Mouse (Mus musculus) urinary bladder, adult 18-20 months (tissue): Measurements from ENCODE around the gene Srpk3.
A peak's percentile ranks its signal among the peaks of the same experiment; 100 is the strongest.
"Not testable (repeated sequence)": the region's sequence is repeated elsewhere in the genome, so short reads cannot be mapped to it uniquely, and the experiment has no call there.

Experiments used
- DNase-seq, 2 experiments: peaks; one replicate each; pipeline ENCODE4 v3.0.0; 2022; ENCODE audit warnings: low spot score in 2 of 2, mixed read lengths in 2 of 2

Srpk3 gene

GRCm38 (mm10) chrX:73774168-73774760 lies at the start of gene Srpk3:
Srpk3 (plus strand) TSS chrX:73774405.
- no peak for DNase-seq

GRCm38 (mm10) chrX:73730908-73731307 lies 43.3 kb upstream of the Srpk3 start:
- no peak for DNase-seq

- DNase-seq, result no peak
These were observed 36.0 kb upstream of the Srpk3 start for GRCm38 (mm10) chrX:73738155-73738554.

DNA sequence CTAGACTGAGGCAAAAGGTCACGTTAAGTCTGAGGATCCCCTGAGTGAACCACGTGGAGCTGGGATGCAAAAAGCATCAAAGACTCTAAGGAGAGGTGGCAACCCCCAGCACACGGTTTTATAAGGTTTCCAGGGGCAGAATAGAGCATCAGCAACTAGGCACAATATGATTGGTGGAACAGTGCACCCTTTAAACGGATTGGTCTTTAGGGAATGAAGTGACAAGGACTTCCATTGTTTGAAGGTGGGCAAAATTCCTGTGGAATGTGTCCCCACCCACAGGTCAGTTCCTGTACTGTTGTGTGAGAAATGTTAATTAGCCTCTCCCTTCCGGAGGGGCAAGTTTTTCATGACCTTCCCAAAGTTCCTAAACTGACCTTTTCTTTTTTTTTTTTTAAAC lies 35.1 kb upstream of the Srpk3 start:
- DNase-seq, result no peak

DNA sequence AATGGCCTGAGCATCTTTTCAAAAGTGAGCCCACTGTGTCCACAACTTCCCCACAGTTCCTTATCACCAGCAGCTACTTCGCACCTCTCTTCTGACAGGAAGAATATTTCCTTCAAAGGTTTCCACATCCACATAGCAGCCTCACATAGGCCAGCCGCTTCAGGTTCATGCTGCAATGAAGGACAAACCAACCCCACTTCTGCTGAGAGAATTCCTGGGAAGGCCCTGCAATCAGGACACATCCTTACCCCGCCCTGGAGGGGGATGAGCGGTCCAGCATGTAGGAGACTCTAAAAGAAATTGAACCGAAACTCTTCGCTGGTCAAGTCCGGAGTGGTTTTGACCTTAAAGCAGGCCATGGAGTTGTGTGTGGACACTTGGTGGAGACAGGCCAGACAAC lies 34.4 kb upstream of the Srpk3 start:
- not testable (repeated sequence) for DNase-seq

DNA sequence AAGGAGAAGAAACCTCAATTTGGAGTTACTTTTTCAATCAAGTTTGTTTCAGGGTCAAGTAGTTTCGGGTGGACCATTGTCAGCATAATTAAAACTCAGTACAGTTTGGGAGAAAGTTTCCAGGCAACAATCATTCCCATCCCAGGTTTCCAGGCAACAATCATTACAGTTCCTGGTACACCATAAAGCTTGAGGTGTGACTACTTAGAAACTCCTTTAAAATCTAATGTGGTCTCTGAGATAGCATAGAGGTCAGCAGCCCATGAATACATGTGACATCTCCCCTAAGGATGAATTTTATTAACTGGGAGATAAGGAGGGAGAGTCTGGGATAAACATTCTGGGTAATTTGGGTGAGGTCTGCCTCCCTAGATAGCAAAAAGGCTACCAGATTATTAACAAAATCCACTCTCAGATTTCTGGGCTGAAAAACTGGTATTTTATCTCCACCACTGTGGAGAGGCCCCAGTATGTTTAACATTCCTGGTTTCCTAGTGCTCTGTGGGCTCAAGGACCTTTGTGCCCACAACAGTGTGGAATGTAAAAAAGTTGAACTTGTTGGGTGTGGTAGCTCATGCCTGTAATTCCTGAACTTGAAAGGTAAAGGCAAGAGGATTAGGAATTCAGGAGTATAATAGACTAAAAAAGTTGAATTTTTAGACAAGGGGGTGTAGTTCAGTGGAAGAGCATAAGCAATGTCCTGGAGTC lies 29.3 kb upstream of the Srpk3 start:
- DNase-seq, result no peak

GRCm38 (mm10) chrX:73748977-73749376 lies 25.2 kb upstream of the Srpk3 start:
- DNase-seq, result no peak

GRCm38 (mm10) chrX:73756334-73757140 lies 17.7 kb upstream of the Srpk3 start, which contains the start of gene Plxnb3:
Plxnb3 (plus strand) TSS chrX:73757090.
- DNase-seq, result no peak

DNA sequence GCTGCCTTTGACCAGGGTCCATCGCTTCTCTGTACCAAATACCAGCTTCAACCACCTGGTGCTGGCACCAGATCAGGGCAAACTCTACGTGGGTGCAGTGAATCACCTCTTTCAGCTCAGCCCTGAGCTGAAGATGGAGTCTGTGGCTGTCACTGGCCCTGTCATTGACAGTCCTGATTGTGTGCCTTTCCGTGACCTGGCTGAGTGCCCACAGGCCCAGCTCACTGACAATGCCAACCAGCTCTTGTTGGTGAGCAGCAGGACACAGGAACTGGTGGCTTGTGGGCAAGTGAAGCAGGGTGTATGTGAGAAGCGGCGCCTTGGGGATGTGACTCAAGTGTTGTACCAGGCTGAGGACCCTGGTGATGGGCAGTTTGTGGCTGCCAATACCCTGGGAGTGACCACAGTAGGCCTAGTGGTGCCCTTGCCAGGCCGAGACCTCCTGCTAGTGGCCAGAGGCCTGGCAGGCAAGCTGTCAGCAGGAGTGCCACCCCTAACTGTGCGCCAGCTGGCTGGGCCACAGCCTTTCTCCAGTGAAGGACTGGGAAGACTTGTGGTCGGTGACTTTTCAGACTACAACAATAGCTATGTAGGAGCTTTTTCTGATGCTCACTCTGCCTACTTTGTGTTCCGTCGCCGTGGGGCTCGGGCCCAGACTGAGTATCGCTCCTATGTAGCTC lies 15.5 kb upstream of the Srpk3 start:
- no peak for DNase-seq

- DNase-seq, result no peak
These were observed 8.9 kb upstream of the Srpk3 start for GRCm38 (mm10) chrX:73765311-73765710.

DNA sequence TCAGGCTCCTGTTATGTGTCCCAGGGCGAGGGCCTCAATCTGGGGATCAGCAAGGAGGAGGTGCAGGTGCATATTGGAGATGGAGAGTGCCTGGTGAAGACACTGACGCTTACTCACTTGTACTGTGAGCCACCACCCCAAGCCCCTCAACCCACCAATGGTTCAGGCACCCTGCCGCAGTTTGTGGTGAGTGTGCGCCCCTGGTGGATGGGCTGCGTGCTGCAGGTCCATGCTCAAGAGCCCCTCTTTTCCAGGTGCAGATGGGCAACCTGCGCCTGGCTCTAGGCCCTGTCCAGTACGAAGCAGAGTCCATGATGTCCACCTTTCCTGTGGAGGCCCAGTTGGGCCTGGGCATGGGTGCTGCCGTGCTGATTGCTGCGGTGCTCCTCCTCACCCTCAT lies 6.9 kb upstream of the Srpk3 start:
- DNase-seq, result no peak

GRCm38 (mm10) chrX:73774802-73775483 lies 738 bp downstream of the Srpk3 start:
- DNase-seq, result no peak

- DNase-seq, result no peak
These were observed 8.0 kb downstream of the Srpk3 start for GRCm38 (mm10) chrX:73782227-73782626.

- DNase-seq, result no peak
These were observed 11.5 kb downstream of the Srpk3 start for GRCm38 (mm10) chrX:73785666-73786065.

DNA sequence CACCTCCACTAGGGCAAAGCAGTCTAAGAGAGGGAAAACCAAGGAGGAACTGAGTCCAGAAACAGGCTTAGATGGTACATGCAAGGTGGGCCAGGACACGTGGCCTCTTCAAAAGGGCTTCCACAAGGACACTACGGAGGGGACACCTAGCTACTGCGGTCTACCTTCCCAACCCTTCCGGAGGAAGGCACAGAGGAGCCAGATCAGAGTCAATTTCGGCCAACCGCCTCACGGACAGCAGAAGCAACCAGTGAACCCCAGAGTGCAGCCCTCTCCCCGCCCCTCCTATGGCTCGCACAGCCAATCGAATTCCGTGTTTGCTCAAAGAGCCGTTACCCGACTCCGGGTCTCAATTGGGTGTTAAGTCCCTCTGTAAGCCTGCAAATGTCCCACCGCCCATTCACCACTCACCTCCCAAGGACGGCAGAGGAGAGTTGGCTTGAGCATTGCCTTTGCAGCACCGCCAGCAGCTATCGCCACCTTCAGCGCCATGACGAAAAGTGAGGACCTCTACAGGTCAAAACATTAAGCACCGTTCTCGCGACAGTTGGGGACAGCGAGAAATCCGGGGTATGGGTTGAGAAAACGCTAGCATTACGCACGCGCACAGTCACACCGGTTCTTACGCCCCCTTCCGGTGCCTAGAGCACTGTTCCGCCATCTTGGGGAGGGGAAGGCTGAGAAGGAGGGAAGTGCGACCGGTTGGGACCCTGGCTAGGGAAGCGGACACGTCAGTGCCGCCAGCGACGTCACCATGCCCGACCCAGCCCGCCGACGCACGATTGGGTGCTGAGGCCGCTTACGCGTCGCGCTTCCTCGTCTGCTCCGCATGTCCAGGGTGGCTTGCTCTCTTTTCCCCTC lies 12.4 kb downstream of the Srpk3 start, which contains the start of the genes Idh3g and Ssr4:
TSS of gene Idh3g (minus strand) at position 534 of the 861 bp plus-strand sequence.
TSS of gene Ssr4 (plus strand) at position 665 of the 861 bp plus-strand sequence.
- peak; percentile 81 to 89 for DNase-seq

DNA sequence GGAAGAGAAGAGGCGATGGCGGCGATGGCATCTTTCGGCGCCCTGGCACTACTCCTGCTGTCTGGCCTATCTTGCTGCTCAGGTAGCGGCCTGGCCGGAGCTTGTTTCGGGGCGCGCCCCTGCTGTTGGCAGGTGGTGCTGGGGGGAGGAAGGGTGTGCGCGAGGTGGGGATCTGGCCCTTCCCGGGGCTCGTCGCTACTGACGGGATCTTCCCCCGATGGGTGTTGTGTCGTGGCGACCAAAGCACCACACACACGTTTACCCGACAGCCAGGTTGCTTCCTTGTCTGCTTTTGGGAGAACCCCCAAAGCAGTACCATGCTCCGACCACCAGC lies 13.0 kb downstream of the Srpk3 start:
- no peak for DNase-seq

GRCm38 (mm10) chrX:73788501-73788900 lies 14.3 kb downstream of the Srpk3 start:
- no peak for DNase-seq

GRCm38 (mm10) chrX:73793039-73793438 lies 18.8 kb downstream of the Srpk3 start:
- no peak for DNase-seq

DNA sequence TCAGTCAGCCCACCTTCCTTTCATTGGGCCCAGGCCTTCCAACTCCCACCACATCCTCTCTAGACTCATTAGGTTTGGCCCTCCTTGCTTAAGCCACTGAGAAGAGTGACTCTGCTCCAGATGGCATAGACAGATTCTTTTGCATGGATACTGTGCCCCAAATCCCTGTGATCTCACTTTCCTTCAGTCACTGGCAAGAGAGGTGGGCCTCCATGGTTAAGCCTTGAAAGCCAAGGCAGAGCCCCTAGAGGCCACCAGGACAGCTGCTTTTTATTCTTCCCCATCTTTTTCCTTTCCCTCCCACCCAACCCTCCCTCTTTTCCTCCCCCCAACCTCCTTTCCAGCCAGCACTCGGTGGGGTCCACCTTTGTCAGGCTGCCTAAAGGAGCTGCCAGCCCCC lies 19.3 kb downstream of the Srpk3 start:
- DNase-seq, result no peak

DNA sequence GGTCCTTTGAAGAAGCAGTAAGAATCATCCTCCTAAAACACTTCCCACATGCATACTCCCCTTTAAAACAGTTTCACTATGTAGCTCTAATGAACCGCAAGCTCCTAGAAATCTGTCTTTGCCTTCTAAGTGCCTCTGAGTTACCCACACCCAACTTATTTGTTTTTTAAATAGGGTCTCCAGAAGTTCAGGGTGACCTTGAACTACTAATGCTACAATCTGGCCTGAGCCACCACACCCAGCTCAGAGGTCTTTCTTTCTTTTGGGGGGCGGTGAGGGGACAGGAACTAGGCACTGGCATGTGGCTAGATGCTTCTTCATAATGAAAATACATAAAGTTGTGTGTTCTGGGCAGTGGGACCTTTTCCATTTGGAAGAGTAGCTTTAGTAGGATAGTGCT lies 23.3 kb downstream of the Srpk3 start:
- no peak for DNase-seq

GRCm38 (mm10) chrX:73798502-73798901 lies 24.3 kb downstream of the Srpk3 start:
- peak; percentile 48 to 59 for DNase-seq
